Mouse (Mus musculus) regulatory T cell (primary cell): ENCODE results near the gene Lilrb4a.
"Not testable (repeated sequence)": the region's sequence is repeated elsewhere in the genome, so short reads cannot be mapped to it uniquely, and the experiment has no call there.

Experiments used
- in situ Hi-C: fragments of 300-600 bp; cut with MboI, MseI; formaldehyde crosslinking; loops from one replicate; pipeline ENCODE4 v1.15.1; 2025; ENCODE audit warnings: high pct_unique_total_duplicates

Gene Lilrb4a

GRCm38 (mm10) chr10:51490691-51491090, at the start of gene Lilrb4a:
Gene Lilrb4a (plus strand): TSS chr10:51490956.
- in situ Hi-C loops, result not testable (repeated sequence)

GRCm38 (mm10) chr10:51451610-51452009, 39.1 kb upstream of the Lilrb4a start:
- in situ Hi-C loops, result no loop called here

- in situ Hi-C loops, result no loop called here
Observed at GRCm38 (mm10) chr10:51453616-51454298, 37.0 kb upstream of the Lilrb4a start.

- in situ Hi-C loops, result no loop called here
Observed at GRCm38 (mm10) chr10:51454365-51454764, 36.4 kb upstream of the Lilrb4a start.

DNA sequence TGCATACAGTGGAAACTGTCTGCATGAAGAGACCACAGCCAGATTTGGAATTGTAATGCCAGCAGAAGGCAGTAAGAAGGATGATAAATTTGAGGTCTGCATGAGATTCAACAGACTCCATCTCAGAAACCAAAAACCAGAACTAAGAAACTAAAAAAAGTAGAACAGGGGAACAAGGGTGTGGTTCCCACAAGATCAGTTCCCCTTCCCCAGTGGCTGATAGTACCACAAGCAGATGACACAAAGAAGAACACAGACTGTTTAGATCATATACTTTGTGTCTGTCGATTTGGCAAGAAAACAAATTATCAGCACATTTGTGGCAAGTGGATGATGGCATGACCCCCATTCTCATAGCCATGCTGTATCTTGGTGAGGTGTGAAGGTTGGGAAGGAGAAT, 35.0 kb upstream of the Lilrb4a start:
- in situ Hi-C loops, result no loop called here

DNA sequence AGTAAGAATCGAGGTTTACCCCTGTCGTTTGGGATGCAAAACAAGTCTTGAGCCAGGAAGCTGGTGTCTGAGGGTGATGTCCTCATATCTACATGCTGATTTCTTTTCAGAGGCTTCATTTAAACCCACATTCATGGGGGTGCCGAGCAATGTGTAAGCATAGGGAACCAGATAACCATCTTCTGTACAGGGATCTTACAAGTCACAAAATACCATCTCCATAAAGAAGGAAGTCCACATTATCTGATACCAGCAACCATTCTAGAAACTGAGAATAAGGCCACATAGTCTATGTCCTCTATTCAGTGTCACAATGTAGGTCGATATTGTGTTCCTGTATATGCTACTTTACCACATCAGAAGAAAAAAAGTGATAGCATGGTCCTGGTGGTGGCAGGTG, 34.4 kb upstream of the Lilrb4a start:
- in situ Hi-C loops, result no loop called here

- in situ Hi-C loops, result not testable (repeated sequence)
Observed at GRCm38 (mm10) chr10:51463800-51464199, 27.0 kb upstream of the Lilrb4a start.

DNA sequence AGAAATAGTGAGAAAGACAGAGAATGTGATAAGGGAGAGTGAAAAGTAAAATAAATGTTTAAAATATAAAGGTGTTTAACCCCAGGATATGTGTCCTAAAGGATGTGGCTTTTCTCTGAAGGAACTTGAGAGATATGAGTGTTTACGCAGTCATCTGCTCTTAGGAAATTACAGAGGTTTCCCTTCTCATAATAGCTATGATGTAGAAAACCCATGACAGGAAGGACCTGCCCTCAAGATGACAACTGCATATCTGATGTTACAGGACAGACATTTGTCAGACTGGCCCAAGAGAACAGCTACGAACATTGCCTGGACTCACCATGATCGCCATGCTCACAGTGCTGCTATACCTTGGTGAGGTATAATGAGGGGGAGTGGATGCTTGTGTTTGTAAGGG, 10.4 kb upstream of the Lilrb4a start, which contains the start of the genes Gm49339 and Lilr4b:
Gm49339 (plus strand) TSS at position 216 of the 400 bp plus-strand sequence.
Lilr4b (plus strand) TSS at position 236 of the 400 bp plus-strand sequence.
- in situ Hi-C loops, result not testable (repeated sequence)

GRCm38 (mm10) chr10:51520021-51520420, 29.3 kb downstream of the Lilrb4a start:
- in situ Hi-C loops, result no loop called here

DNA sequence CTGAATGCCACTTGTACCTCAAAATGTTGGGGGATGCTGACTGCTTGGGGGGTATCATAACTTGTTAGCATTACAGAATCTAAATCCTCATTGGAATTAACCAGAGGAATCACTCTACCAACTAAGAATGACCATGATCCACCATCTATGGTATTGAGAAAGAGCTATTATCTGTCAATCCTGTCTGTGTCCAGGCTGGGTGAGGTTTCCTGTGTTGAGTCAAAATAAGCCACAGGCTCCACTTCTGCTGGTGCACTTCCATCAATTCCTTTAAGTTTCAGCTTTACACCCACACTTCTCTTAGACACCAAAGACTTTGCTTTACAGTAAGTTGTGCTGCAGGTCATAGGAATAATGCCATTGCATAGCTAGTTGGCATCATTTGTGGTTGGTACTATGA, 30.7 kb downstream of the Lilrb4a start:
- in situ Hi-C loops, result no loop called here

GRCm38 (mm10) chr10:51526090-51526489, 35.3 kb downstream of the Lilrb4a start:
- in situ Hi-C loops, result no loop called here

- in situ Hi-C loops, result no loop called here
Observed at GRCm38 (mm10) chr10:51526633-51527032, 35.9 kb downstream of the Lilrb4a start.

GRCm38 (mm10) chr10:51528840-51529434, 38.2 kb downstream of the Lilrb4a start:
- in situ Hi-C loops, result no loop called here

DNA sequence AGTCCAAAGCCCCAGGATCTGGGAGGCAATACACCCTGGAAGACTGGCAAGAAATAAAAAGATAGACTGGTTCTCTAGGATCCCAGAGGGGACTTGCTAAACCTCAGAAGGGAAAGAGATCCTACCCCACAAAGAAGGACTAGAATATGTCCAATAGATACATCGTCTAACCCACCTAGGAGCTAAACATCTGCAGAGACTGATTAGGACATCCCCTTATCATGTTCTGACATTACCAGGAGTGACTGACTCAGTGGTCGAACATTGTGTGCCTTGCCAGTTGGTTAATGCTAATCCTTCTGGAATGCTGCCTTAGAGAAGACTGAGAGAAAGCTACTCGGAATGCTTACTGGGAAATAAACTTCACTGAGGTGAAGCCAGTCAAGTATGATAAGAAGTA, 38.7 kb downstream of the Lilrb4a start:
- in situ Hi-C loops, result no loop called here

- in situ Hi-C loops, result no loop called here
Observed at GRCm38 (mm10) chr10:51530813-51531212, 40.1 kb downstream of the Lilrb4a start.
